Mouse (Mus musculus): ENCODE measurements around the gene Slc5a11. TPM values are rescaled to one million over a fixed set of nuclear protein-coding genes. Genes with fewer than 3 reads are reported as not detected.
A peak's percentile ranks its signal among the peaks of the same experiment; 100 is the strongest.

The Slc5a11 gene
- total RNA-seq, 2 experiments from 2014 or later = 0.17 to 0.42 TPM

DNA sequence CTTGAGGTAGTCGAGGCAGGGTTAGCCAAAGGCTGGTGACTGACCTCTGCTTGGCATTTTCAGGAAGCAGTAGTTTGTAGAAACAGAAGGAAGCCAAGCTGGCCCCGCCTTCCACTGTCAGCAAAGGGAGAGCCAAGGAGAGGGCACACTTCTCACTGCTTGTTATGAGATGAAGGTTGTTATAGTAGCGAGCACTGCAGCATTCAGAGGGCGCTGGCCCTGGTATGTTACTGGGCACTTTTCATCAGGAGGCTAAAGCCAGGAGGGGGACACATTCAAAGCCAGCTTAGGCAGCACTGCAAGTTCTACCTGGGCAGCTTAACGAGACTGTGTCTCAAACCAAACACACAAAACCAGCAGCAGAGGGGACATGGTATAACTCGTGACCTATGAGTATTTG lies 7.0 kb upstream of the Slc5a11 start:
- no peak for DNase-seq (ENCODE audit: low spot score in 2 of 2)
- intact Hi-C loops (cut with DNase I) = no loop called here

DNA sequence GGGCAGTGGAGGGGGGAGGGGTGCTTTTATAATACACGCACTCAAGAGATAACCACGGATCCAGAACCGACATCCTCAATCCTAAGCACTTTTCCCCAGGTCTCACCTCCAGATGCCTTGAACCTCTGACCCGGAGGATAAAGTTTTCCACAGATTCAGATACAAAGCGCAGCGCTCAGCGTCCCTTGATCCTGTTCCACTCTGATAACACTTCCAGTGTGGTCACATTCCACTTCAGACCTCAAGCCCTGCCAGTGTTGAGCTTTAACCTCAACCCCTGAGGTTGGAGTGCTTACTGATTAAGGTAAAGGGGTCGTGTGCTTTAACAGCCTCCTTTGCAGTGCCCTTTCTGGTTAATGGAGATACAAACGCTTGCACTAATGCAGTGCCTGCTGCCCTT lies 4.7 kb upstream of the Slc5a11 start:
- DNase-seq (ENCODE audit: low spot score in 2 of 2) = no peak
- intact Hi-C loops (cut with DNase I) = no loop called here

DNA sequence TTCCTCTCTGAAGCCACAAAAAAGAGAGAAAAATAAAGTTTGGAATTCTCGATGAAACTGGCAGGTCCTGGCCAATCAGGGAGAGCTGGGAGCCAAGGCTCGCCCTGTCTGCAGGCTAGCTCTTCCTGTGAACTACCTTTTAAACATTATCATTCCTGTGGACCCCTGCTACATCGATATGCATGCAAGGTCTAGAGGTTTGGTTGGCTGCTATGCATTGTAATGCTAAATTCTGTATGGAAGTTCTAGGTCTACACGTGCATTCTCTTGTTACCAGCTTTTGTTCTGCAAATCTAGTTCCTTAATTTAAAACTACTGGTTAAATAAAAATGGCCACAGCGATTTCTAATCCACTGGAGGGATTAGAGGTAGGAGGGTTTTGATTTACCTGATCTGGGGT lies 3.1 kb upstream of the Slc5a11 start:
- DNase-seq (ENCODE audit: low spot score in 2 of 2) = no peak
- intact Hi-C loops (cut with DNase I) = no loop called here

- intact Hi-C loops (cut with DNase I) = no loop called here
- DNase-seq (ENCODE audit: low spot score in 2 of 2) = no peak
These were observed 2.3 kb upstream of the Slc5a11 start for GRCm38 (mm10) chr7:123212316-123212715.

DNA sequence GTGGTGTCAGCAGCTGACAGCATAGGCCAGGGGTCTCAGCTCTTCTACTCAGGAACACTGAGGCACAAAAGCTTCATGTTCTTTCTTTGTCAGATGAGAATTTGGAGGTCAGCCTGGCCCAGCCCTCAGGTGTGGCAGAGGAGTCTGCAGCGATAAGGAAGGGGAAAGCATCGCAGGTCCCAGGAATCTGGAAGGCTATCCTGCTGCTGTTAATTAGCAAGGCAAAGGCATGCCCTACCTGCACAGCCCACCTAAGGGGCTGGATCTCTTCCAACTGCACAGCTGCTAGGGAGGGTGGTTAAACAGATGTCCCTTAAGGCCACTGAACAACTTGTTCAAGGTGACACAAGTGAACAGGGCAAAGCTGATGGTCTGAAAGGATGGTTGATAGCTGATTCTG lies 558 bp downstream of the Slc5a11 start:
- DNase-seq (ENCODE audit: low spot score in 2 of 2) = no peak
- intact Hi-C loops (cut with DNase I) = no loop called here

GRCm38 (mm10) chr7:123217448-123218354 lies 3.1 kb downstream of the Slc5a11 start:
- DNase-seq (ENCODE audit: low spot score in 2 of 2) = no peak
- intact Hi-C loops (cut with DNase I) = no loop called here

DNA sequence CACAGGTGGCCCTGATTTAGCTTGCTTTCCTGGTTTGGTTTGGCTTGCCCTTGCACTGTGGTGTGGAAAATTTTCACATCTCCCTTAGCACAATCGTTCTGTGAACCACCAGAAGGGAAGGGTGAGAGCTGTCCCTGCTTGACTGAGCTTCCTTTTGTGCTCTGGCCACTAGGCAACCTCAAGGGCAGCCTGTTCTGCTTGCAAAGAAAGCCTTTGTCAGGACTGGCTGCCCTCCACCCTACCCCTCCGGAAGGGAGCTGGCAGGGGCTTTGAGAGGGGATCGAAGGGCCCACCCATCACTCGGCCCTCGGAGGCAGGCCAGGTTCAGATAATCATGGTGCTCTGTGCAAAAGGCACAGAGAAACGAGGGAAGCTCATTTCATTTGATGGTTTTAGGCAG lies 4.0 kb downstream of the Slc5a11 start:
- intact Hi-C loops (cut with DNase I) = no loop called here
- DNase-seq (ENCODE audit: low spot score in 2 of 2) = peak; percentile 20 to 30

DNA sequence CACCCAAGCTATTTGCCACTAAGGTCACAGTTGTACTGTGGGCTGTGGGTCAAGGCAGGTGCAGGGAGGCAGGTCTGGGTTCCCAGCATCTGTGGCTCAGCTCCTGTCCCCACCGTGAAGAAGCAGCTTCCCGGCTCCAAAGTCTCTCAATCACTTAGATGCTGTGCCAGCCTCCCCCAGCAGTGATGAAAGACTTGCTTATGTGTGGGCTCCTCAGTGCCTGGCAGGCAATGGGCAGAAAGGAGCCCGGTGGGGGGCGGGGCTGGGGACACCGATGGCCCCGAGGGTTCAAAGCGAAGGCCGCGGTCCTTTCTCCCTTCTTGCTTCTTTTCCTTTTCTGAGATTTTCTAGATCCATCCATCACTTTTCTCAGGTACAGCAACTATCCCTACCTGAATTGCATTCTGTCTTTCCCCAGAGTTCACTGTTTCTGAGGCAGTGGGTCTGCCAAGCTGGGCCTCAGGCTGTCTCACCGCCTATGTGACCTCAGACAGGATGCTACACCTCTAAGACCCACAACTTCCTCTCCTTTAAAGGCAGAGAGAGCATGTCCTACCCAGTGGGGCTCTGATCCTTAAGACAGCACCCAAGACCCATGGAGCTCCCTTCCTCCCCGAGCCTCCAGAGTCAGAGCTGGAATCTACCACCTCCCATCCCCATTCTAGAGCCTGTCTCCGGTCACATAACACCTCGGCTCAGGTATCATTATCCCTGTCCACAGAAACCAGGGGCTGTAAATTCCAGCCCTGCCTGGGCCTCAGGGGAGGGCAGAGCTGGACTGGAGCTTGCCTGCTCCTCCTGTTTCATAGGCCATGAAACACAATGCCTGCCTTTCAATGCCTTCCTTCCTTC lies 5.4 kb downstream of the Slc5a11 start:
- intact Hi-C loops (cut with DNase I) = no loop called here
- peak; percentile 21 to 34 for DNase-seq (ENCODE audit: low spot score in 2 of 2)

DNA sequence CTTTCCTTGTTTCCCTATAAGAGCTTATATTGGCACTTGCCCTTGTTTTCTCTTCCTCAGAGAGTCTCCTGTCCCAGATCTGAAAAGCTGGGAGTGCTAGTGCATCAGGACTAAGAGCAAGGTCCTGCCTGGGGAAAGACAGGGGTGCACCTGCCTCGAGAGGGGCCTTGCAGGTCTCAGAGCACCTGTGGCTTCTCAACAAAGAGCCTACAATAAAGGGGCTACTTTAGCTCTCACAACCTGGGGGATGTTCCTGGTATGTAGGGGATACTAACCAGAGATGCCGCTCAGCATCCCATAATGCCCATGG lies 6.0 kb downstream of the Slc5a11 start:
- intact Hi-C loops (cut with DNase I) = no loop called here
- DNase-seq (ENCODE audit: low spot score in 2 of 2) = no peak

DNA sequence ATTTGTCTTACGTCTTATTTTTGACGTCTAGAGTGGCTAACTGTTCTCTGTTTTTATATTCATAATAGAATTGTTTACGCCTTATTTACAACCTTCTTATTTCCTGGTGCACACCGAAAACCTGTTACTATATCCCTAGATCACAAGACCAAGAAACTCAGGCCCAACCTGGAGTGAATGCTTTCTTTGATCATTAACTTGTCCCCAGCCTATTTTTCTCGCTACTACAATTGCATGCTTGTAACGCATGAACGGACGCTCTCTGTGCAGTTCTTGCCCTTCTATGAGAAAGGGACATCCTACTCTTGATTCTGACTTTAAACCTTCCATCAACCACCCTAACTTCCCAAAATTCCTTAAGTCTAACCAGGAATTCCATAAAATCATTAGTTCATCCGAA lies 9.5 kb downstream of the Slc5a11 start:
- DNase-seq (ENCODE audit: low spot score in 2 of 2) = no peak
- intact Hi-C loops (cut with DNase I) = no loop called here

GRCm38 (mm10) chr7:123225159-123225558 lies 10.6 kb downstream of the Slc5a11 start:
- intact Hi-C loops (cut with DNase I) = no loop called here
- no peak for DNase-seq (ENCODE audit: low spot score in 2 of 2)

GRCm38 (mm10) chr7:123235449-123235848 lies 20.9 kb downstream of the Slc5a11 start:
- DNase-seq (ENCODE audit: low spot score in 2 of 2) = no peak
- intact Hi-C loops (cut with DNase I) = no loop called here

- peak in 1 of 2 experiments; percentile 25 for DNase-seq (ENCODE audit: low spot score in 2 of 2)
- intact Hi-C loops (cut with DNase I) = no loop called here
These were observed 24.0 kb downstream of the Slc5a11 start for GRCm38 (mm10) chr7:123238621-123239020.

- no peak for DNase-seq (ENCODE audit: low spot score in 2 of 2)
- intact Hi-C loops (cut with DNase I) = no loop called here
These were observed 25.5 kb downstream of the Slc5a11 start for GRCm38 (mm10) chr7:123240064-123240463.

- intact Hi-C loops (cut with DNase I) = no loop called here
- DNase-seq (ENCODE audit: low spot score in 2 of 2) = no peak
These were observed 27.7 kb downstream of the Slc5a11 start for GRCm38 (mm10) chr7:123242241-123242640.

GRCm38 (mm10) chr7:123244833-123245232 lies 30.3 kb downstream of the Slc5a11 start:
- DNase-seq (ENCODE audit: low spot score in 2 of 2) = no peak
- intact Hi-C loops (cut with DNase I) = no loop called here

- DNase-seq (ENCODE audit: low spot score in 2 of 2) = no peak
- intact Hi-C loops (cut with DNase I) = no loop called here
These were observed 32.0 kb downstream of the Slc5a11 start for GRCm38 (mm10) chr7:123246504-123247084.

GRCm38 (mm10) chr7:123248166-123248565 lies 33.6 kb downstream of the Slc5a11 start:
- intact Hi-C loops (cut with DNase I) = no loop called here
- no peak for DNase-seq (ENCODE audit: low spot score in 2 of 2)

- no peak for DNase-seq (ENCODE audit: low spot score in 2 of 2)
- intact Hi-C loops (cut with DNase I) = no loop called here
These were observed 36.8 kb downstream of the Slc5a11 start for GRCm38 (mm10) chr7:123251343-123251742.

DNA sequence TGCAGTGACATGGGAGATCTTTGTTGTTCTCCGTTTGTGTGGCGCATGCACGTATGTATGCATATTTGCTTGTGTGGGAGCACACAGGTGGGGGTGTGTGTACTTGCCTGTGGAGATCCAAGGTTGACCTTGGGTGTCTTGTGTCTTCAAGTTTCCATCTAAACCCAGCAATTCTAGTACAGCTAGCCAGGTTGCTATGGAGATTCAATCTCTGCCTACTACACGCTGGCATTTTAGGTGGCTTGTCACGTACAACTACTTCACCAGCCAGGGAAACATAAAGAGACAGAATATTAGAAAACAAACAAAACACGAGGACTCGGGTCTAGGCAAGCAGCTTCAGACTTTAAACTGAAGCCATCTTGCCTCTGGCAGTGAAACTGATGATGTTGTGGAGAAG lies 38.8 kb downstream of the Slc5a11 start:
- intact Hi-C loops (cut with DNase I) = no loop called here
- peak in 1 of 2 experiments; percentile 30 for DNase-seq (ENCODE audit: low spot score in 2 of 2)
